Mouse (Mus musculus): ENCODE results near the gene Lrrk1.

Lrrk1 gene

DNA sequence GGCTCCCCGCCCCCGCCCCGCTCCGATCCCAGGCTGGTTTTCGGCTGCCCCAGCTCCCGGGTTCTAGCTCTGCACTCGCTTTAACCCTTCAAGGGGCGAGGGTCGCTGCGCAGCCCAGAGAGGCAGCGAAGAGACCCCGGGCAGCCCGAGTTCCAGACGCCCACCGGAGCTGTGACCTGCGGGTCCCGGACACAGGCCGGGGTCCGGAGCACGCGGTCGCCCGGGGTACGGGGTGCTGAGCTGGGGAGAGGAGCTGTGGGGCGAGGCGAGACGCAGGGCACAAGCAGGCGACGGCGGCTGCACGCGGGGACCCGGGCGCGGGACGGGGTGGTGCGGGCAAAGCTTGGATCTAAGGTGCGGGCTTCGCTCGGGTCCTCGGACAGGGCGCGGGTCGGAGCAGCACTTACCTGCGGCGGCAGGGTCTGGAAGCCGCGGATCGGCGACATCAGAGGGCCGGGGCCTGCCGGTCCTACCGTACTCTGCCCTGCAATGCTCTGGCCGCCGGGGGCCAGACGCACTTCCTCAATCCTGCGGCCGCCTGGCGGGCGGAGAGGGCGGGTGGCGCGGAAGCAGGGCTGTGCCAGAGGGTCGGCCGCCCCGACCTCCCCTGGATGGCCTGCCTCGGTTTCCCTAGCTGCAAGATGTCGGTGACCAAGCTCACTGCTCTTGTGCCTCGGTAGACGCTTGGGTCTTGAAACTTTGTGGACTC lies at the start of gene Lrrk1:
Gene Lrrk1, minus strand, starts transcription at position 538 of the 709 bp plus-strand sequence.
- no peak for DNase-seq (ENCODE audit: low spot score in 2 of 2)

- DNase-seq (ENCODE audit: low spot score in 2 of 2) = peak; percentile 24 to 40
These were observed 46.3 kb upstream of the Lrrk1 start for GRCm38 (mm10) chr7:66434453-66434935.

DNA sequence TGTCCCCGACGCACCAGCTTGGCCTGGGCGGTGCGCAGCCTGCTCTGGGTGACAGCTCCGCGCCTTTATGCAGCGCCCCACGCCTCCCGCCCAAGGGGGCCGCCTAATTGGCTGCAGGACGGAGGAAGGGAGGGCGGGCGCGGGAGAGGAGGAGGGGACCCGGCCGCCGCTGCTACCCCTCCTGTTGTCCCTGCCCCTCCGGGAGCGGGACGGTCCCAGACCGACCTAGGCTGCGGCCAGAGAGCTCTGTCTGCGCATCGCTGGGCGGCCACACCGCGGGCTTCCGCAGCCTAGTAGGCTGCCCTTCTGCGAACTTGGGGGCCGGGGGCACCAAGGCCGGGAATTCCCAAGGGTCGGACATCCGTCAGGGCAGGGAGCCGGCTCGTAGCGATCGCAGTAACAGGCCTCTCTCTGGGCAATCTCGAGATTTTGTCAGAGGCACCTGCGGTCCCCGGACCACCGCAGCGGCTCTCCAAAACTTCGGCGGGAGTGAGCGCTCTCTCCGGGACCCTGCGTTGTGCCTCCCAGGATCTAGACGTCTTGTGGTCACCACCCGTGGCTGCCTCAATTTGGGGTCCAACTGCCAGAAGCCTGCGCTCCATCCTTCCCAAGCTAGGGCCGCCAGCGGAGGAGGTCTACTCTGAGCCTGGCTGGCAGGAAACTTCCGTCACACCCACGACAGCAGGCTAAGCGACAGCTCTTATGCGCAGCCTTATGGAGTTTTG lies 39.4 kb upstream of the Lrrk1 start, which contains the start of gene Aldh1a3:
Gene Aldh1a3, minus strand, starts transcription at position 81 of the 725 bp plus-strand sequence.
- DNase-seq (ENCODE audit: low spot score in 2 of 2) = no peak

GRCm38 (mm10) chr7:66427053-66427436 lies 38.9 kb upstream of the Lrrk1 start:
- DNase-seq (ENCODE audit: low spot score in 2 of 2) = no peak

GRCm38 (mm10) chr7:66421903-66422302 lies 33.8 kb upstream of the Lrrk1 start:
- no peak for DNase-seq (ENCODE audit: low spot score in 2 of 2)

GRCm38 (mm10) chr7:66418981-66419380 lies 30.8 kb upstream of the Lrrk1 start:
- DNase-seq (ENCODE audit: low spot score in 2 of 2) = no peak

GRCm38 (mm10) chr7:66416829-66417228 lies 28.7 kb upstream of the Lrrk1 start:
- DNase-seq (ENCODE audit: low spot score in 2 of 2) = no peak

GRCm38 (mm10) chr7:66413093-66413492 lies 24.9 kb upstream of the Lrrk1 start:
- no peak for DNase-seq (ENCODE audit: low spot score in 2 of 2)

DNA sequence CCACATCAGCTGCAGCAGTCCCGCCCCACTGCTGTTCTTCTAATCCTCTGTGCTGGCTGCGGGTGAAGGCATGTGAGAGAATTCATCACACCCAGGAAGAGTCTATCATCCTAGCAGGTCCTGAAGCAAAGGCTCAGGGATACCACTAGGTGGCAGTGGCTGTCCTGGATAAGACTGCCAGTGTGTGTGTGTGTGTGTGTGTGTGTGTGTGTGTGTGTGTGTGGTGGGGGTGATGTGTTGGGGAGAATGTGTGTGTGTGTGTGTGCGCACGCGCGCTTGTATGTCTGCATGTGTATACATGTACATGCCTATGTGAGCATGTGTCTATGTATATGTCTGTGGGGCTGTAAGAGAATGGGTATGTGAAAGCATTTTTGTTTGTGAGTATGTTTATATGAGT lies 21.3 kb upstream of the Lrrk1 start:
- no peak for DNase-seq (ENCODE audit: low spot score in 2 of 2)

- DNase-seq (ENCODE audit: low spot score in 2 of 2) = no peak
These were observed 18.8 kb upstream of the Lrrk1 start for GRCm38 (mm10) chr7:66406971-66407370.

DNA sequence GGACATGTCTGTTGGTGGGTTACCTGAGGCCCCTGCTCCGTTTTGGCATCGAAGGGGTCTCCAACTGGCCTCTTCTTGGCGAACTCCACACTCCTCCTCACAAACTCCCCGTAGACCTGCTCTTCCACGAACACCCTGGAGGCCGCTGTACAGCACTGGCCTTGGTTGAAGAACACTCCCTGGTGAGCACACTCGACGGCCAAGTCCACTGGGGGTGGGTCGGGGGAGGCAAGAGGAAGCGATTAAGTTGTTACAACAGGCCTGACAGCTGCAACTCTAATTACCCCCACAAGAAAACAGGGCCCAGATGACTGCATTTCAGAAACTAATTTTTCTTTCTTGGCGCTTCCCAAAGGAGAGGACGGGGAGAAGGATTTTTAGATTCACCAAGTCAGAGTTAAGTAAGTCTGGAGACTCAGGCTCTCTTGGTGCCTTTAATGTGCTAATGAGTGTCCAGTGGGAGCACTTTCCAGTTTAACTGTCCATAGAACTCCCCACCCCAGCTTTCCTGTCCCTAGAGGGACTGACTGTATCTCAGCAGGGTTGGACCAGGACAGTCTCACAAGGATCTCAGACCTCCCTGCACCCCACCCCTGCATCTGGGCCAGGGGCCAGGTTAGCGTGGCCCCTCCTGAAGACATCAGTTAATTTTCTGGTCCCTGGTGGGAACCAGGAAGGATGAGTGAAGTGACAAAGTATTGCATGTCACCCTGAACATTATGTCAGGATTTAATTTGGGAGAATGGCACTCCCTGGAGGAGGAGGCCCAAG lies 18.0 kb upstream of the Lrrk1 start:
- DNase-seq (ENCODE audit: low spot score in 2 of 2) = no peak

DNA sequence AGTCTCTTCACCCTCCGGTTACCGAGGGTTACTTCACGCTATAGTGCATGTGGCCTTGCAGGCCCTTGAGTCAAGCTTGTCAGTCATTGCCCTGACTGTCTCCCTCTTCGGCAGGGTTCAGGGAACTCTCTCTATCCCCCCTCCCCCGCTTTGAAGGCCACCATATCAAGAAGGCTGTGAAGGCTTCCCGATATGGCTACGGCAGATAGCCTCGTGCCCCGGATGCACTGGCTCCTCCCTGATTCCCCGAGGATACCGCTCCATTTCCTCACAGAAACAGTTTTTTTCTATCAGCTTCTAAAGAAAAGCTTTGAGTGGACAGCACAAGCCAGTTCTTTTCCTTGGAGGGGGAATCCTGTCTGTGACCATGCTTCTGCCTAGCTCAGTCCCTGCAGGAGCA lies 17.4 kb upstream of the Lrrk1 start:
- no peak for DNase-seq (ENCODE audit: low spot score in 2 of 2)

GRCm38 (mm10) chr7:66404802-66405201 lies 16.7 kb upstream of the Lrrk1 start:
- no peak for DNase-seq (ENCODE audit: low spot score in 2 of 2)

GRCm38 (mm10) chr7:66404141-66404540 lies 16.0 kb upstream of the Lrrk1 start:
- DNase-seq (ENCODE audit: low spot score in 2 of 2) = no peak

DNA sequence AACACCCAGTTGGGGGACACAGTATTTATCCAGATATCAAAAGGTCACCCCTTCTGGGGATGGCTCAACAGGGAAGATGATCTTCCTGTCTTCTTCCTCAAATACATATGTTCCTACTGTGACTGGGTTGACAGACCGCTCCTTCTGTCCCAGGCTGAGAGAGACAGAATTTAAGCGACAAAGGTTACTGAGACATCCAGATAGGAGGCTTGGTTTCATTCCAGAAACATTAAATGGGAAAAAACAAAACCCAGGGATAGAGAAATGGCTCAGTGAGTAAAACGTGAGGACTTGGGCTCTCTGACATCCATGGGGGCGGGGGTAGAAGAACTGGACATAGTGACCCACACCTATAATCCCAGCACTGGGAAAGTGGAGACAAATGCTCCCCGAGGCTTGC lies 14.7 kb upstream of the Lrrk1 start:
- no peak for DNase-seq (ENCODE audit: low spot score in 2 of 2)

GRCm38 (mm10) chr7:66401605-66402004 lies 13.5 kb upstream of the Lrrk1 start:
- no peak for DNase-seq (ENCODE audit: low spot score in 2 of 2)

DNA sequence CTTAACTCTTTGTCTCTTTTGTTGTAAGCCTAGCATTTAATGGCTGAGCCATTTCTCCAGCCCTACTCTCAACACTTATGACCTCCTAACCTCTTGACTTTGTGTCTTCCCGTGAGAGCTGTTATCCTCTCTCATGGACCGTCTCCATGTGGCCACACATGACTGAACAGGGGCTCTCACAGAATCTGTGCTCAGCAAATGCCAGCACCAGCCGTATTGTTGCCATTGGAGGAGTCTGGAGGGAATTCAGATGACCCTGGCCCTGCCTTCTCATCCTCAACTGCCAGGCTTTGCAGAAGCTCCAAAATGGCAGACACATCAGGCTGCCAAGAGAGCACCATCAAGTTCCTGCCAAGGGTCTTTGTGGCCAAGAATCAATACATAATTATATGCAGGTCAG lies 9.1 kb upstream of the Lrrk1 start:
- DNase-seq (ENCODE audit: low spot score in 2 of 2) = no peak

- DNase-seq (ENCODE audit: low spot score in 2 of 2) = peak; percentile 41 to 48
These were observed 727 bp upstream of the Lrrk1 start for GRCm38 (mm10) chr7:66388621-66389532.

DNA sequence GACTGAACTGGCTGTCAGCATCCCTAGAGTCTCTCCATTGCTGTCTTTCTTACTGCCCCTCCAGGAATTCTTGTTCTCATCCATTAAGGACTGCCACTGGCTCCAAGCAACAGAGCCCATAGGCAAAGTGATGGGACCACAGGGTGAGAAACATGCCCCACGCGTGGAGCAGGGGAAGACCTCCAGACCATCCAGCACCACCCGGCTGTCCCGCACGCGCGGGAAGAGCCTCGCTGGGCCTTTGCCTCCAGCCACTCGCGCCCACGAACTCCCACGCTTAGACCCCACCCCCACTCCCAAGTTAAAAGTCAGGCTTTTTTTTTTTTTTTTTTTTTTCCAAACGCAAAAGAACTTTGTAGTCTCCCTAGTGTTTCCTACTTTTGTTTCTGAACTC lies 734 bp downstream of the Lrrk1 start:
- DNase-seq (ENCODE audit: low spot score in 2 of 2) = no peak

DNA sequence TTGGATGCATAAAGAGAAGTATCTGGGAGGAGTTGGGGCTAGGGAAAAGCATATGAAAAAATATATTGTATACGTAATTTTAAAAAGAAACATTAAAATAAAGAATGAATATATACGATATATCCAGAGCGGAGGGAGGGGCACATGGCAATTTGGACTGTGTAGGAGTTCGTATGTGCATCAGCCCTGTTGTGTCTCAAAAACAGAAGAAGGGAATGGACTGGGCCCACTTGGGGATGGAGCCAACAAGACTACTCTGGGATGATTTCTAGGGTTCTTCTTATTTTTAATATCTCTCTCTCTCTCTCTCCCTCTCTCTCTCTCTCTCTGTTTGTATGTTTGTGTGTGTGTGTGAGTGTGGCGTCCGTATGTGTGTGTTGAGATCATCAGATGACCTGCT lies 1.7 kb downstream of the Lrrk1 start:
- no peak for DNase-seq (ENCODE audit: low spot score in 2 of 2)

GRCm38 (mm10) chr7:66385826-66386225 lies 2.3 kb downstream of the Lrrk1 start:
- DNase-seq (ENCODE audit: low spot score in 2 of 2) = no peak

Data from right cerebral cortex, postnatal 36 days (tissue).